Mouse (Mus musculus) thymus, postnatal 36 days (tissue): Measurements from ENCODE around the gene Map3k9.

ENCODE experiments used
- DNase-seq, 2 experiments: peaks; one replicate each; pipeline ENCODE4 v3.0.0; 2022; ENCODE audit warnings: mixed read lengths in 2 of 2

Gene Map3k9

DNA sequence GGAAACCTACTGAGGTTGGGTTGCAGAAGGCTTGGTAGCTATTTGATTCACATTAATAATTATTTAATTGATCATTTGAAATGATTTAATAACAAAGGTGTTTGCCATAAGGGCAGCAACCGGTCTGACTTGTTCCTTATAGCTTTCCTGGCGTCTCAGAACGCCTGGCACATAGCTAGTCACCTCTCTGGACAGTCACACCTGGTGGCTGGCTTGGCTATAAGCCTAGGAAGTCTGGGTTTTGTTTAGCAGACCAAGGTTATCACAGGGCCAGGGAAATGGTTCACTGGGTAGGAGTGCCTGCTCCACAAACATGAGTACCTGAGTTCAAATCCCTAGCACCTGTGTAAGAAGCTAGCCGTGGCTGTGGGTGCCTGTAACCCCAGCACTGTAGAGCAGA, 2.3 kb upstream of the Map3k9 start:
- DNase-seq: no peak

DNA sequence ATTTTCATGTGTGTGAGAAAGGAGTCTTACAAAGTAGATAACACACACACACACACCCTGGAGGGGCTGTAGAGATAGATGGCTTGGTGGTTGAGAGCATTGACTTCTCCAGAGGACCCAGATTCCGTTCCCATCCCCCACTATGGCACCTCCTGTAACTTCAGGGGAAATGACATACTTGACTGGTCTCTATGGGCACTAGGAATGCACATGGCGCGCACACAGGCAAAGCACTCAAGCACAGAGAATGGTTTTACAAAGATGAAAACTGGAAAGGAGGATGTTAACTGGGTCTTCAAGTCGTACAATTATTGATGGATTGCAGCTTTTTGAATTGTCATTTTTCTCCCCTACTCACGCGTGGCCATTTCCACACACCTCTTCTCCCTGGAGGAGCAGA, 1.6 kb upstream of the Map3k9 start:
- no peak for DNase-seq

DNA sequence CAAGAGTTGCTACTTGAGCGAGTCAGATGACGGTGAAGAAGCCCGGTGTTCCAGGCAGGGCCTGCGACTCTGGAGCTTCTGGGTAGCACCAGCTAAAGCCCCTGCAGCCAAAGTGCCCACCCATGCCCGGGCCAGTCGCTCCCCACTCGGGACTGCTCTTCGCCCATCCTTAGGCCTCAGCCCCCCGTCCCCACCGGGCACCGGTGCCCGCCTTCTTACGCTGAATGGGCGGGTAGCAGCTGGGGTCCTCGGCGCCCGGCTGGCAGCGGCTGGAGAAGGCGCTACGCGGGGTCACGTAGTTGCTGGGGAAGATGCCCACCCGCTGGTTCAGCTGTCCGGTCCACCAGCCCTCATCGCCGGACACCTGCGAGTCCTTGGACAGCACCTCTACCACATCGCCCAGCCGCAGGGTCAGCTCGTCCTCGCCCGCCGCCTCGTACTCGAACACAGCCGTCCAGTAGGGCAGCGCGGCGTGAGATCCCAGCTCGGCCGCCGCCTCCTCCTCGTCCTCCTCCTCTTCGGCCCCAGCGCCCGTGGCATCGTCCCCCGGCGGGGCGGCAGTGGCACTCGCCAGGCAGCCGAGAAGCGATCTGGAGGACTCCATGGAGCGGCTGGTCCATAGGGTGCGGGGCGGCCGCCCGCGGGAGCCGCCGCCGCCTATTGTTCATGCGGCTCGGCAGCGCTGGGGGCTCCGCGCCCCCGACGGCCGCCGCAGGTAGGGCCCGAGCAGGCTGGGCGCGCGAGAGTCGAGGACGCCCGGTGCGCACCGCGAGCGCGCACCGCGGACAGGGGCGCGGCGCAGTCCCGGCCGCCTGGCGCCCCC, 493 bp downstream of the Map3k9 start:
- peak in 1 of 2 experiments; percentile 12 for DNase-seq

GRCm38 (mm10) chr12:81779831-81780230, 1.1 kb downstream of the Map3k9 start:
- peak; percentile 15 to 23 for DNase-seq

DNA sequence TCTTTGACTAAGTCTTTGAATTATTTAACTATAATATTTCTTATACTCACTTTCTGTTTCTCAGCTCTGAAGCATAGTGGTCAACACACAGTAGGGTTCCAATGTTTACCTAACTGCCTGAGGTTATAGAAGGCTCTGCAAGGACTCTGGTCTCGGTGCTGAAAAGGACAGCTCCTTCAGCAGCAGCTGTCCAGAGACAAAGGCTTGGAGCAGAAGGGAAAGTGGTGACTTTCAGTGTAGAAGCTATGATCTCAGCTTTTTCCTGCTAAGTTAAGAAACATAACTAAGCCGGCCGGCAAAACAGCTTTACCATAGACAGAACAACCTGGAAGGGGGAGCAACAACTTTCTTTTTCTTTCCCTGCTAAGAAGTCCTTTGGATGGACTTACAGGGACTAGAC, 4.8 kb downstream of the Map3k9 start:
- no peak for DNase-seq

DNA sequence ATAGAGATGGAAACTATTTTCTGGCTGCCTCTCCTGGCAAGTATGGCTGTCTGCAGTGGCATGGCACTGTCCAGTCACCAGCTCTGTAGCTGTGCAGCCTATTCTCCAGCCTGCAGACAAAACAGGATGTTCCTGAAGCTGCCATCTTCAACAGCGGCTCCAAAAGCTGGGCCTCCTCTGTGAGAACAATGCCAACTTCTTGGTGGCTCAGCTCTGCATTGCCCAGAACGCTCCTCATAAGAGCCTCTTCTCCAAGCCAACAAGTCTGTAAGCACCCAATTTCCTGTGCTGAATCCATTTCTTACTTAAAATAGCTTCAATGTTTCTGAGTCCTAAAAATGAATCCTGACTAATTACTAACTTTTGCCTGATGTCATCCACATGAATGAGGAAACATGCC, 5.3 kb downstream of the Map3k9 start:
- DNase-seq: no peak

DNA sequence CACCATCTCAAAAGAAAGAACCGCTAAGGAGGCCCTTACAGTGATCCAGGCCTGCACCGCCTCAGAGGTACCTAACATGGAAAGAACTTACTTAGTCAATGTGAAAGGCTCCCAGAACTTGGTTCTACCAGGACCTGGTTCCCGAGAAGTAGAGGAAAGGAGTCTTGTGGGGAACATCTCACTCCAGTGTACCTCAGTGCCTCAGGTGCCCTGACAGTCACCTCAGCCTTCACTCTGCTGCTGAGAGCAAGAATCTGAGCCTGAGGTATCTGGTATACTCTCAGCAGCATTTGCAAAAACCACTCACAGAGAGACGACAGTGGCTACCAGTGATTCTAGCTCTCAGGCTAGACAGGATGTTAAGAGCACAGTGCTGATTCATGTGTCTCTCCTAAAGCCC, 6.8 kb downstream of the Map3k9 start:
- DNase-seq: no peak

DNA sequence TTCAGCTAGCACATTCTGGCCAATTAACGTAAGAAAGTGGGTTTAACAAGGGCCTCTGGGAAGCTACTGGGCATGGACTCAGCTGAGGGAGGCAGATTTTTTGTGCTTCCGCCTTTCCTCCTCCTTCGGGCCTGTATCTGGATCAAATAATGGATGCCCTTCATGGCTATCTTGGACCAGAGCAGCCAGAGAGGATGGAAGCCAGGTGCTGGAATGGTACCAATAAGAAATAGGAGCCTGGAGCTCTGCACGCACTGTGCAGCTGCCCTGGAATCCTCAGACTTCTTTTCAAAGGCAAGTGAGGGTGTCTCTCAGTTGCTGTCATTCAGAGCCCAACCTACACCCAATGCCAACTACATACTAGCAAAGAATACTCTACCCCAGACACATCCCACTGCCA, 11.5 kb downstream of the Map3k9 start:
- no peak for DNase-seq

DNA sequence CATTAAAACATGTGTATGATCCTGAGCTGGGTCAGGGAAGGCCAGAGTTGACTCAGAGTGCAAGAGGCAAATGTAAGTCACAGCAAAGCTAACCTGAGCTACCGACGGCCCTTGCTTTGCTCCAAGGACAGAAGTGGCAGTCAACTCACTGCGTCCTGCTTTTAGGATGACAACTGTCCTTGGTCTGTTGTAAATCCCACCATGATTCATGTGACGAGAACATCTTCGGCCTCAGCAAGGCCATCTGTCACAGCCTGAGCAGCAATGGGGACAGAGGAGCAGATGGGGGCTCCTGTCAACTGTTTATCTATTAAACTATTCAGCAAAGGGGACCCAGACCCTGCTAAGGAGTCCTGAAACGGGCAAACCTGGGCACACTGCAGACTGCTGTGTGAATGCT, 15.6 kb downstream of the Map3k9 start:
- DNase-seq: no peak

GRCm38 (mm10) chr12:81764370-81764769, 16.6 kb downstream of the Map3k9 start:
- DNase-seq: no peak

DNA sequence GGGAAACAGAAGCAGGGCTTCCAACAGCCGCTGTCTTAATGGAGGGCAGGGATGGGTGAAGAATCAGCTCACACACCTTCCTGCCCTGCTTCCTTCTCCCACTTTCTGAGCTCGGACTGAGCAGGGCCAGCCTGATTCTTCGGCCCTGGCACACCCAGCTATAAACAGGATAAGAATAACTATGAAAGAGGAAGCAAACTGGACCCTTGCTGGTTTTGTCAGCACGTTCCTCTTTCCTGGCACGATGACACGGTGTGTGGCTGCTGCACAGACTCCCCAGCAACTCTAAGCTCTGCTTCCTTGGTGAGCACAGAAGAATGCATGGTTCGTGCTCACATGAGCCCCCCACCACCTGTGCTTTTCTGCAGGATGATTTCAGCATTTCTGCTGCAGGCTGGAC, 26.3 kb downstream of the Map3k9 start:
- peak in 1 of 2 experiments; percentile 3 for DNase-seq

DNA sequence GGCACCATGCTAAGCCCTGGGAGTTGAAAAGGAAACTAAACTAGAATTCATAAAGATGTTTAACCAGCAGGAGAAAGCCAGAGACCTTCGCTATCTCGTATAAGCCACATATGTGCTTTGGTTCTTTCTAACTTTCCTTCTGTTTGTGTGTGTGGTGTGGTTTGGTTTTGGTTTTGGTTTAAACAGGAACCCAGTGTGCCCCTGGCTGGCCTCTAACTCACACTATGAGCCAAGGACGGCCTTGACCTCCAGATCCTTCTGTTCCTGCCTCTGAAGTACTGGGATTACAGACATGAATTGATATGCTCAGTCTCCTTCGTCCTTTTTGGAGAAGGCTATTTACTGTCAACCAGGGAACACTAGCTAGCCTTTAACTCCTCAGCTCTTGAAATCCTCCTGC, 29.9 kb downstream of the Map3k9 start:
- no peak for DNase-seq

- DNase-seq: no peak
These were observed 32.1 kb downstream of the Map3k9 start for GRCm38 (mm10) chr12:81748918-81749317.

DNA sequence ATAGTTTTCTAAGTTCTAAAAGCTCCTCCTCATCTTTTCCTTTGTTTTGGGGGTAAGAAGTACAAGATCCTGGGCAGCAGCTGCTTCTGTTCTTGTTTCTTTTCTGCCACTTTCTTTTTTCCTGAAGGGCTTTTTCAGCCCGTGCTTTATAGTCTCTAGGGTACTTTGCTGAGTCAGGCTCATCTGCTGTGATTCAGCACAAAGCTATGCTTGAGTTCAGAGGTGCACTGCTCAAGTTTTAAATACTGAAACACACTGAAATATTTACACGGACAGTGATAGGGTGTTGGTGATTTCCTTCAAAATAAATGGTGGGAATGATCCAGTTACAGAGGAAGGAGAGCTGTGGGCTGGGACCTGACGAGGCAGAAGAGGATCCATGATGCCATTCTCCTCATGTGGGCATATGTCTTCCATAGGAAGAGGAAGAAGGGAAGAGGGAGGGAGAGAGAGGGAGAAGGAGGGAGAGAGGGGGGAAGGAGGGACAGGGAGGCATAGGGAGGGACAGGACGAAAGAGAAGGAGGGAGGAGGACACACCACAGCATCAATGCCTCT, 32.9 kb downstream of the Map3k9 start:
- no peak for DNase-seq

- DNase-seq: no peak
These were observed 34.5 kb downstream of the Map3k9 start for GRCm38 (mm10) chr12:81746400-81747024.

DNA sequence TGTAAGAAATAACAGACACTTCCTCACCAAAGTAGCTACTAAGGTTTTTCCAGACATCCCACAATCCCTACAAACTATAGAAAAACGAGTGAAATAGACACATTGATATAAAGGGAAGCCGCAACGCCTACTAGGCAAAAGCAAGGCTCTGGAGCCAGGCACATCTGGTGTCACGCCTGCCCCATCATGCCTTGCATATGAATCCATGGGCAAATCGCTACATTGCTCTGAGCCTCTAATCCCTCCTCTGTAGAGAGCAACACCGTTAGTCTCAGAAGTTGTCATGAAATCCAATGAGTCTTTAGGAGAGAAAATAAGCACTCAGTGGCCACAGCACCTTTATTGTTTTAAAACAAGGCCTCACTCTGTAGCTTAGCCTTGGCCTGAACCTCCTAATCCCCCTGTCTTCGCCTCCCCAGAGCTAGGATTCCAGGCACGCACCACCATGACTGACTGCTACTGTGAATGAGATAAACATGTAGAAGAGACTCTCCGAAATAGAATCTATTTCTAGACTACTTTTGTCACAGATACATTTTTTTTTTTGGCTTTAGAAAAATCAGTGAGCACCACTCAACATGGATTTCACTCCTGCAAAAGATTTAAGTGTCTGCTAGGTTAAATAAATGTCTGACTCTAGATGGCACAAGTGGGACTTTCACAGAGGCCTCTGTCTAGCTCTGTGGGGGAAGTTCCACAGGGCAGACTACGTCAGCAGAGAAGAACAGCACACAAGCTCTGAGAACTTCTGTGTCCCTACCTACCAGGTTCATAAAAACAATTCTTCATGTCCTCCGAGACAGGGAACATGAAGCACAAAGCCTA, 45.5 kb downstream of the Map3k9 start:
- no peak for DNase-seq

DNA sequence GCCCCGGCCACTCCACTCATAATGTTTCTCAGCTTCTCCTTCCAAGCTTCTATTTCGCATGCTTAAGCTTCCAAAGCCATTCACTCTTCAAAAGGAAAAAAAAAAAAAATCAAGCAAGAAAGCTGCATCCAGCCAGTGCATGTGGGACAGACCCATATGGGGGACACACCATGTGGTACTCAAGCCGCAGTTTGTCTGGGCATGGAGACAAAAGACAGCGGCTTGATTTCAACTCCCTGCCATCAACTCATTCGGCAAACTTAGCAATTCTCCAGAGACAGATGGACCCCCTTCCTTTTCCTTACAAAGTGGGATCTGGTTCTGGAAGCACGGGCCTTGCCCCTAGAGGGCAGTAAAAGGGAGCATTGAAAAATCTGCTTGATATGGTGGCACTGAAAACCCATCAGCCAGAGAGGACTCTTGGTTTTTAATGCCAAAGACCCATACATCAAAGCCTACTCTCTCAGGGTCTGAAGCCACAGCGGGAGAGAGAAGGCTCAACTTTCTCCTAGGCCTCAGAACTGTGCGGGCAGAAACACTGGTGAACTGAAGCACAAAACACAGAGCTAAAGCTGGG, 54.6 kb downstream of the Map3k9 start:
- DNase-seq: no peak

GRCm38 (mm10) chr12:81724776-81725175, 56.2 kb downstream of the Map3k9 start:
- DNase-seq: no peak

- no peak for DNase-seq
These were observed 57.6 kb downstream of the Map3k9 start for GRCm38 (mm10) chr12:81723375-81723774.

GRCm38 (mm10) chr12:81719715-81720114, 61.3 kb downstream of the Map3k9 start:
- no peak for DNase-seq

- no peak for DNase-seq
These were observed 61.8 kb downstream of the Map3k9 start for GRCm38 (mm10) chr12:81719161-81719560.

DNA sequence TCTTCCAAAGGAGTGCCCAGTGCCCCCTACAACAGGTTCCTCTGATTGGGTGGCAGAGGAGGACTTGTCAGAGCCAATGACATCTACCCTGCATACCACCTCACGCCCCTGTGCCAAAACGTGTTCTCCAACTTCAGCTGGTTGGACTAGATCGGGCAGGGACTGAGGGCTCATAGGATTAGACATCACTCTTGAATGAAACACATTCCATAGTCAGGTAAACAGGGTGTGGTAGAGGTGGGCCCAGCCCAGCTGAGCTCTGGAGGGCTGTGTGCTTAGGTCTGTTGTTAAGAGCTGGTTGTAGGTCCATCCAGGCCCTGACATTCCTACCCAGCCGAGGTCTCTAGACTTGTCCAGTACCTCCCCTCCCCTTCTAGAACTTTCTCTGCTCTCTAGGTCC, 68.4 kb downstream of the Map3k9 start:
- no peak for DNase-seq

- no peak for DNase-seq
These were observed 78.1 kb downstream of the Map3k9 start for GRCm38 (mm10) chr12:81702903-81703302.
